Mouse (Mus musculus): ENCODE data around the gene Evl. TPM values are rescaled to one million over a fixed set of nuclear protein-coding genes. Genes with fewer than 3 reads are reported as not detected.
A peak's percentile ranks its signal among the peaks of the same experiment; 100 is the strongest.

The Evl gene
- polyA plus RNA-seq, 1 experiment: 178 TPM

- H3K4me3 ChIP-seq (ENCODE audit: insufficient read depth, low read length): no peak overlapping the region
- H3K4me1 ChIP-seq (ENCODE audit: control insufficient read depth, insufficient read depth, low read length): no peaks in the 10 kb centered on the region
- TF ChIP-seq CTCF (IDR thresholded peaks at IDR 0.05; ENCODE audit: extremely low read depth, insufficient read depth, low read length): no peak
- TF ChIP-seq POLR2A (IDR thresholded peaks at IDR 0.05; ENCODE audit: extremely low read depth, insufficient read depth, low read length): no peak
- peak overlapping the region; percentile 92 for H3K27ac ChIP-seq (ENCODE audit: insufficient read depth, low read length)
Measured at GRCm38 (mm10) chr12:108698697-108699471, 144.4 kb downstream of the Evl start.

DNA sequence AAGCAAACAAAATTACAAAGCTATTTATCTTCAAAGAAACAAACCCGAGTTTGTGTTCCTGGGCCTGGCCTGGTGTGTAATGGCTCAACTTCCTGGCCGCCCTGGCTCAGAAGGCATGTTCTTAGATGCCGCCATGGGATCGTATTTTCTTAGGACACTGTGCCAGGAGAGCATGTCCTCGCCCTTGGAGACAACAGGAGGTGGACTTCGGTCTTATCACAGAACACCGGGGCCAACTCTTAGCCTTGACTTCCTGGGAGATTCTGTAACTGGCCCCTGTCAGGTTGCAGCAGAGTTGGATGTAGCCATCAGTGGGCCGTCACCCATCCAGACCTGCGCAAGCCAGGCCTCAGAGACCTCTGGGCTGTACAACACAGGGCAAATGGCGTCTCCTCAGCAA is 145.1 kb downstream of the Evl start:
- H3K27ac ChIP-seq (ENCODE audit: insufficient read depth, low read length): peak overlapping the region; percentile 45; the same call in 1 of the 2 replicates

GRCm38 (mm10) chr12:108700037-108700436 is 145.5 kb downstream of the Evl start:
- Histone ChIP-seq H3K27ac (ENCODE audit: insufficient read depth, low read length) (peak overlapping the region; percentile 45; the same call in 1 of the 2 replicates), H3K4me3 (ENCODE audit: insufficient read depth, low read length) (no peak overlapping the region), H3K4me1 (ENCODE audit: control insufficient read depth, insufficient read depth, low read length) (no peaks in the 10 kb centered on the region)
- no peak for TF ChIP-seq CTCF (IDR thresholded peaks at IDR 0.05; ENCODE audit: extremely low read depth, insufficient read depth, low read length)
- TF ChIP-seq POLR2A (IDR thresholded peaks at IDR 0.05; ENCODE audit: extremely low read depth, insufficient read depth, low read length): no peak

More for the DNA sequence above, 145.1 kb downstream of the Evl start:
- H3K4me3 ChIP-seq (ENCODE audit: insufficient read depth, low read length): no peak overlapping the region
- TF ChIP-seq CTCF (IDR thresholded peaks at IDR 0.05; ENCODE audit: extremely low read depth, insufficient read depth, low read length) (no peak), POLR2A (IDR thresholded peaks at IDR 0.05; ENCODE audit: extremely low read depth, insufficient read depth, low read length) (no peak)
- H3K4me1 ChIP-seq (ENCODE audit: control insufficient read depth, insufficient read depth, low read length): no peaks in the 10 kb centered on the region

- H3K4me1 ChIP-seq (ENCODE audit: control insufficient read depth, insufficient read depth, low read length): no peaks in the 10 kb centered on the region
- TF ChIP-seq POLR2A (IDR thresholded peaks at IDR 0.05; ENCODE audit: extremely low read depth, insufficient read depth, low read length): no peak
- TF ChIP-seq CTCF (IDR thresholded peaks at IDR 0.05; ENCODE audit: extremely low read depth, insufficient read depth, low read length): no peak
- H3K27ac ChIP-seq (ENCODE audit: insufficient read depth, low read length): no peak overlapping the region
- no peak overlapping the region; the same call in 1 of the 2 replicates for H3K4me3 ChIP-seq (ENCODE audit: insufficient read depth, low read length)
Measured at GRCm38 (mm10) chr12:108701221-108701620, 146.7 kb downstream of the Evl start.

DNA sequence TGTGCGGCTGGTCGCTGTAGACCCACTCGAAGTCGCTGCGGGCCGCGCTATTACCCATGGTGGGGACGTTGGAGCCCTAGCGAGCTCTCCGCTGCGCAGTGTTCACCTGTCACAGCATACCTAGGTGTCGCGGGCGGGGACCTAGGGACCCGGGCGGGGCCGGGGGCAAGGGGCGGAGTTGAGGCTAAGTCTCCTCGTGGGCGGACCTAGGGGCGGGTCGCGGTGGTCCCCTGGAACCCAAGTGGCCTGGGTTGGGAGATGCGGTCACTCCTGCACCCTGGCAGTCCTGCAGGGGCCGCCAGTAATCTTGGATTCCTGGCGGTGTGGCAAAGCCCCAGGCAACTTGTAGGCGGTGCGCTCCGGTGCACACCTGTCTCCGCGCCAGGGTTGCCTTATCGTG is 147.7 kb downstream of the Evl start, which contains the start of gene Degs2:
Gene Degs2, minus strand, starts transcription at position 131 of the 400 bp plus-strand sequence.
- H3K27ac ChIP-seq (ENCODE audit: insufficient read depth, low read length): no peak within 1 kb of the TSS

GRCm38 (mm10) chr12:108705486-108705885 is 151.0 kb downstream of the Evl start:
- Histone ChIP-seq H3K27ac (ENCODE audit: insufficient read depth, low read length) (no peak overlapping the region), H3K4me1 (ENCODE audit: control insufficient read depth, insufficient read depth, low read length) (no peaks in the 10 kb centered on the region), H3K4me3 (ENCODE audit: insufficient read depth, low read length) (no peak overlapping the region)
- TF ChIP-seq POLR2A (IDR thresholded peaks at IDR 0.05; ENCODE audit: extremely low read depth, insufficient read depth, low read length): no peak
- TF ChIP-seq CTCF (IDR thresholded peaks at IDR 0.05; ENCODE audit: extremely low read depth, insufficient read depth, low read length): no peak

More for the DNA sequence above, 147.7 kb downstream of the Evl start, which contains the start of gene Degs2:
- TF ChIP-seq CTCF (IDR thresholded peaks at IDR 0.05; ENCODE audit: extremely low read depth, insufficient read depth, low read length) (no peak), POLR2A (IDR thresholded peaks at IDR 0.05; ENCODE audit: extremely low read depth, insufficient read depth, low read length) (no peak)
- Histone ChIP-seq H3K4me3 (ENCODE audit: insufficient read depth, low read length) (peak within 1 kb of the TSS; percentile 28; the same call in 1 of the 2 replicates), H3K4me1 (ENCODE audit: control insufficient read depth, insufficient read depth, low read length) (no peaks in the 10 kb centered on the region)

DNA sequence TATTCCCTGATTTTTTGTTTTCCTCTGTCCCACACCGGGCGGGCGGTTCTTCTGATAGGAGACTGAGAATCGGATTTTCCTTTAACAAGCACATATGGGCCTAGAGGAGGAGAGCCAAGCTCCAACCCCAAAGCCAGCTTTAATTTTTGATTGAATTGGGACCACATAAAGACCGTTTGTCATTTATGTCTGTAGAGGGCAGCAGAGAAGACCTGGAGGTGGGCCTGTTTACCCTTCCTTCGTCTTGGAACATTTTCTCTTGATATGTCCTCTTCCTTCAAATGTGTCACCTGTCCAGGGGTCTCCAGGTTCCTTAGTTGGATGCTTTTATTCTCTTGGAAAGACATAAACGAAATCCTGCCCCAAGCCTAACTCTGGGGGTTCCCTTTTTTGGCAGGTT is 151.6 kb downstream of the Evl start:
- Histone ChIP-seq H3K4me1 (ENCODE audit: control insufficient read depth, insufficient read depth, low read length) (no peaks in the 10 kb centered on the region), H3K4me3 (ENCODE audit: insufficient read depth, low read length) (no peak overlapping the region), H3K27ac (ENCODE audit: insufficient read depth, low read length) (no peak overlapping the region)
- peak; percentile 27; the same call in 1 of the 2 replicates for TF ChIP-seq CTCF (IDR thresholded peaks at IDR 0.05; ENCODE audit: extremely low read depth, insufficient read depth, low read length)
- TF ChIP-seq POLR2A (IDR thresholded peaks at IDR 0.05; ENCODE audit: extremely low read depth, insufficient read depth, low read length): no peak

DNA sequence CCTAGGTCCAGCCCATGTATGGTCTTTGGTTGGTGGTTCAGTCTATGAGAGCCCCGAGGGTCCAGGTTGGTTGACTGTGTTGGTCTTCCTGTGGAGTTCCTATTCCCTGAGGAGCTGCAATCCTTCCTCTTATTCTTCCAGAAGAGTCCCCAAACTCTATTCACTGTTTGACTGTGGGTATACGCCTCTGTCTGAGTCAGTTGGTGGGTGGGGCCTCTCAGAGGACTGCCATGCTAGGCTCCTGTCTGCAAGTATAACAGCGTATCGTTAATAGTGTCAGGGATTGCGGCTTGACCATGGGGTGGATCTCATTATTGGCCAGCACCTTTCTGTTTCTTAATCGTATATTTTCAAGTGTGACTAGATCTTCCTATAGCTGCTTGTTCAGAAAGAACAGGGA is 154.9 kb downstream of the Evl start:
- no peak overlapping the region for H3K27ac ChIP-seq (ENCODE audit: insufficient read depth, low read length)
- no peak for TF ChIP-seq POLR2A (IDR thresholded peaks at IDR 0.05; ENCODE audit: extremely low read depth, insufficient read depth, low read length)
- no peak for TF ChIP-seq CTCF (IDR thresholded peaks at IDR 0.05; ENCODE audit: extremely low read depth, insufficient read depth, low read length)
- no peak overlapping the region for H3K4me3 ChIP-seq (ENCODE audit: insufficient read depth, low read length)
- no peaks in the 10 kb centered on the region for H3K4me1 ChIP-seq (ENCODE audit: control insufficient read depth, insufficient read depth, low read length)

DNA sequence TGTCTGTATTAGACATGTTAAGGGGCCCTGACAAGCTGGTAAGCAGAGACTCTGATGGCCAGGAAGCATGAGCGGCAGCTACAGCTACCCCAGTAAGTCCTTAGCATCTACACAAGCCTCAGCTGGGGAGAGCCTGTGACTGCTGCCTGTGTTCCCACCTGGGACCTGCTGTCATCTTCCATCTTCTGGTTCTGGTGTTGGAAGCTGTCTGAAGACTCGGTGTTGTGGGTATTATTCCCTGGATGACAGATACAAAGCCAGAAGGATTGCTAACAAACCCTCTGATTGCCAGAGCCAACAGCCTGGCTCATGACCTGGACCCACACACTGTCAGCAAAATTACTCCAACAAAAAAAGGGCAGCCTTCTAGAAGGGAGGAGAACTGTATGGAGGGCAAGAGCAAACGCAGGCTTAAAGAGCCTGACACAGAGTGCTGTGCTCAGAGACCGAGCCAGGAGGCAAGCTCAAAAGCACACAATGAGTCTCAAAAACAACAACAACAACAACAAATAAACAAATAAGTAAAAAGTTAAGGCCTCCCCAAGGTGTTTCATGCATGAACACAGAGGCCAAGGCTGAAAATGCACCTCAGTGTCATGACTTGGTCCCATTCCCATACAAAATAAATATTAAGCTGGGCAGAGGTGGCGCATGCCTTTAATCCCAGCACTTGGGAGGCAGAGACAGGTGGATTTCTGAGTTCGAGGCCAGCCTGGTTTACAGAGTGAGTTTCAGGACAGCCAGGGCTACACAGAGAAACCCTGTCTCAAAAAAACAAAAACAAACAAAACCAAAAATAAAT is 155.6 kb downstream of the Evl start:
- TF ChIP-seq CTCF (IDR thresholded peaks at IDR 0.05; ENCODE audit: extremely low read depth, insufficient read depth, low read length): no peak
- TF ChIP-seq POLR2A (IDR thresholded peaks at IDR 0.05; ENCODE audit: extremely low read depth, insufficient read depth, low read length): no peak
- Histone ChIP-seq H3K27ac (ENCODE audit: insufficient read depth, low read length) (no peak overlapping the region), H3K4me1 (ENCODE audit: control insufficient read depth, insufficient read depth, low read length) (no peaks in the 10 kb centered on the region), H3K4me3 (ENCODE audit: insufficient read depth, low read length) (no peak overlapping the region)
